Mouse (Mus musculus): ENCODE data around the gene Slc29a1.
A peak's percentile ranks its signal among the peaks of the same experiment; 100 is the strongest.

Gene Slc29a1

DNA sequence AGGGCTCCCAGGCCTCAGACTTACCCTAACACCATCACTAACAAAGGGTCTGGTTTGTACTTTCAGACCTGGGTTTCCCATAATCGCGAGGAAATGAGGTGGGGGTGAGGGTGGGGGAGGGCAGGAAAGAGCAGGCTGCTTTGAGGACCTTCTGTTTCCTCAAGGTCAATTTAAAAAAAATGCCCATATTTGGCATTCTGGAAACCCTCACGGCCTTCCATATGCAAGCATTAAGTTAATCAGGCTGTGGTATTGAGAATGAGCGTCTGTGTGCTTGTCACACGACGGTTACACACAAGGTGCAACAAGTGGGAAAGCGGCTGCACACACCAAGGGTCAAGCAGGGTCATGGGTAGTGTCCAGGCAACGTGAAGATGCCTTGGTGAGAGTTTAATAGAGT is 12.6 kb upstream of the Slc29a1 start:
- DNase-seq (ENCODE audit: low spot score in 2 of 2) = no peak

DNA sequence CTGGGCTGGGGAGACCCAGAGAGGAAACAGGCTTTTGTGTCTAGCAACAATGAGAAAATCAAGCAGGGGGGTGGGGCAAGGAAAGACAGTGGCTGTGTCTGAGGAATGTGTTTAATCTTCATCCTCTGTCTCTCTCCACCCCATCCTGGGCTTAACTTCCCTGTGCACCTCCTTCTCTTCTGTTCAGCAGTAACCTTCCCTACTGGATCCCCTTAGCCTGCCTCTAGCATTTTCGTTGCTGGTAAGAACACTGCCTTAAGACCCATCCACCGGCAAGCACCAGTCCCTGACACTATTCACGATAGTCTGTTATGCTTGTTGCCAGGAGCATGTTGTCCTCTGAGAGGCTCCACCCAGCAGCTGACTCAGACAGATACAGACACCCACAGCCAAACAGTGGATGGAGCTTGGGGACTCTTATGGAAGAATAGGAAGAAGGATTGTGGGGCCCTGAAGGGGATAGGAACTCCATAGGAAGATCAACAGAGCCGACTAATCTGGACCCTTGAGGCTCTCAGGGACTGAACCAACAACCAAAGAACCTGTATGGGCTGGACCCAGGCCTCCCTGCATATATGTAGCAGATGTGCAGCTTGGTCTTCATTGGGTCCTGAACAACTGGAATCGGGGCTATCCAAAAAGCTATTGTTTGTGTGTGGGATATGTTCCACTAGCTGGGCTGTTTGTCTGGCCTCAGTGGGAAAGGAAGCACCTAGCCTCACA is 10.9 kb upstream of the Slc29a1 start:
- DNase-seq (ENCODE audit: low spot score in 2 of 2) = no peak

DNA sequence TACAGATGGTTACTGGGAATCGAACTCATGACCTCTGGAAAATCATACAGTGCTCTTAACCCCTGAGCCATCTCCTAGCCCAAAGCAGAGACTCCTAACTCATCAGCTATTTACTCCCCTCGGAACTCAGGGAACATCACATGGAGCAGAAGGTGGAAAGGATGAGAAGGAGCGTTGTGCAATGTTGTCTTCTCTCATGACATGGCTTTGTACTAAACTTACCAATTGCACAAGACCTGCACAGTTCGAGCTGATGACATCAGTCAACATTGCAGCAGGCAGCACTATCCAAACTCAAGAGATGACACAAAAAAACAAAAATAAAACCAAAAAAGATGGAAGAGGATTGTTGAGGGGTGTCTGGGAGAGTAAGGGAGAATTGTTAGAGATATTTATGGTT is 9.0 kb upstream of the Slc29a1 start:
- no peak for DNase-seq (ENCODE audit: low spot score in 2 of 2)

DNA sequence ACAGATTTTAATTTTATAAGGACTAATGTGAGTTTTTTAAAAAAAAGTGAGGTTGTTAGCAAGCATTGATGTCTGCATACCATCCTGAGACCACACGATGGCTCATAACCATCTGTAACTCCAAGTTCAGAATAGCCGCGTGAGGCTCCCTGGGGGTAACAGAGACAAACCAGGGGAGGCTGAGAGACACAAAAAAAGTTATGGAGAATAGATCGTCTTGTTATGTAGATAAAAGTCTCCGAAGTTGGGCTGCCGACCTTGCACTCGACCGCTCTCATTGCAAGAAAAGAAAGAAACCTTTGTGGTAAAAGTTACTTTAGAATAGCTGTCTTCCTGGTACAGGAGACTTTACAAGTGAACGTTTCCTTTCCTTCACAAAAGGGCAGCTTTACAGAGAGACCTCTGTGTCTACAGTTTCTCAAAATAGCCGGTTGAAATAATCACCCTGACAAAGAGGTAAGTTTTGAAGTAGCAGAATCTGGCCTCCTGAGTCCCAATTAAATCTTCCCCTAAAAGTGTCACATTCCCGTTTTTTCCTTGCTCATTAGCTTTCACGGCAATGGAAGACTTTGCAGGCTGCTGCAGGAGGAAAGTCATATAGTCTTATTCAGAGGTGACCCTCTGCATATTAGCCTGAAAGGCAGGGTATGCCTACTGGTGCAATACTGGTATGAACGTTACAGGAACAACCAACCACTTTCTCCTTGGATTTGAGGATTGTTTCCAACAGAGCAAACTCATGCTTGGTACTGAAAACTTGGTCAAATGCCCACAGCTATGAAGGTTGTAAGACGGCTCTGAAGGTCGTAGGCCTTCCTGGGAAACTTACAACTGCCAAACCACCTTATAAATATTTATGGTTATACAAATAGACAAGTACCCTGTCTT is 7.8 kb upstream of the Slc29a1 start:
- DNase-seq (ENCODE audit: low spot score in 2 of 2) = no peak

DNA sequence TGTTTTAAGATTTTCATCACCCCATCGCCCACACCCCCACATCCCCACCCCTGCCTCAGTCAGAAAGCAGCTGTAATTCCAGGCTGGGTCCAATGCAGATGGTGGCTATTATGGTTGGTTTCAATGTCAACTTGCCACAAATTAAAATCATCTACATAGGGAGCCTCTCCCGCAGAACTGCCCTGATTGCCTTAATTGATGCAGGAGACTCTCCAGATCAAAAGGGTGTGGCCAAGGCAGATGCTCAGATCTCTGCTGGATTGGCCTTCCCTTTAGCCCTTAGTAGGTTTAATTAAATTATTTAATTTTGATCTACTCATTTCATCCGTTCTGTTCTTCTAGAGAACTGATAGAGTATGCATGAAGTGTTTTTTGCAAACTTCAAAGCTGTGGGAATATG is 3.6 kb upstream of the Slc29a1 start:
- no peak for DNase-seq (ENCODE audit: low spot score in 2 of 2)

DNA sequence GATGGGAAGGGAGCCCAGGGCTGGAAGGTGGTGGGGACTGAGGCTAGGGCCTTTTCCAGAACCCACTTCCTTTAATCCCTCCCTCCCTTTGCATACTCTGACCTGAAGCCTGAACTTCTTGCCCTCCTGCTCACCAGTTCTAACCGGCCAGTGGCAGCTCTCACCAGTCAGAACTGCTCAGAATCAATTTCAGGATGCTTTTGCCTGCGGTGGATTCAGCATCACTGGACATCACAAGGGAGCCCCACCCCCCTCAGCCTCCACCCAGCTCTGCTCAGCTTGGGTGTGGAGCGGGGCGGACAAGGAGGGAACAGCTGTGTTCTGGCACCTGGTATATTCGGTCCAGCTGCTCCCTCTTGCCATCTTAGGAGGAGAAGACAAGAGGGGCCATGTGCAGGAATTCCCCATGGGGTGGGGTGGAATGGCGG is 2.5 kb upstream of the Slc29a1 start, which contains the start of gene Mymx:
Gene Mymx, minus strand, starts transcription at position 226 of the 428 bp plus-strand sequence.
- no peak for DNase-seq (ENCODE audit: low spot score in 2 of 2)

DNA sequence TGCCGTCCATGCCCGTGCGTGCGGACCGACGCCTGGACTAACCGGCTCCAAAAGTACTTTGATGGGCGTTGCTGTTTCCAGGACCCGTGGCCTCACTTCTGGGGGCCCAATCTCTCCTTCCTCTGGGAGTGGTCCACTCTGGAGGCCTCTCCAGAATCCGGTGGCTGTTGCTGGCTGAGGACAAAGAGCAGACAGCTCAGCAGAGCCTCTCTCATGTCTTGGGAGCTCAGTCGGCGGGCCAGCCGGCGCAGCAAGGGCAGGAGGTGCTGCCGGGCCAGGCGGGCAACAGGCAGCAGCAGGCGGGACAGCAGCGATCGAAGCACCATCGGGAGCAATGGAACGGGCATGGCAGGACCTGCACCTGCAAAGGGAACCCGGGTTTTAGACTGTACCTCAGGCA is 1.9 kb upstream of the Slc29a1 start:
- no peak for DNase-seq (ENCODE audit: low spot score in 2 of 2)

DNA sequence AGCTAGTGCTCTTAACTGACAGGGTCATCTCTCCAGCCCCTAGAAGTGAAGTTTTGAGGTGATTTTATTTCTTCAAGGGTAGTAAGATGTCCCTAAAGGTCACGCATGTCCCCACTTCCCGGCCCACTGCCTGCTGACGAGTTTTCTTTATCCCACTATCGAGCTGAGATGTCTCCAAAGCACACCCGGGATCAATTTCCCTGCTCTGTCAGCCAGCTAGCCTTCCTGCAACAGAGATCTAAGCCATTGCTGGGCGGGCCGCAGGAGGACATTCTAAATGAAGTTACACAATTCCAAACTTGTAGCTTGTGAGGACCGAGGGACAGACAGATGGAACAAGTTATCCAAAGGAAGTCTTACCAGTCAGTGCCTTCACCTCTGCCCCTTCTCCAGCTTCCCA is 861 bp upstream of the Slc29a1 start:
- DNase-seq (ENCODE audit: low spot score in 2 of 2) = no peak

DNA sequence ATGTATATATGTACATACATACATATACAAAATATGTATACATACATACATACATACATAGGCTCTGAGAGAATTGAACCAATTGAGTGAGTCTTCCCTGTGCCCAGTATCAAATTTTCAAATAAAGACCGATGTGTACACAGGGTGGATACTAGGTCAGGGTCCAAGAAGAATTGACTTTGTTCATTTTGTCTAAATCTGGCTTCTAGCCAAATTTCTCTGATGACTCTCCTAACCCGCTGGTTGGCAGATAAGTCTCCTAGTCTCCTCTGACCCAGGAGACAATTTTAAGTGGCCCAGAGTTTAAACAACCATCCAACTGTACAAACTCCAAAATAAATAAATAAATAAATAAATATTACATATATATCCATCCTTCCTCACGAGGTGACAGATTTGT is 515 bp downstream of the Slc29a1 start:
- DNase-seq (ENCODE audit: low spot score in 2 of 2) = no peak

DNA sequence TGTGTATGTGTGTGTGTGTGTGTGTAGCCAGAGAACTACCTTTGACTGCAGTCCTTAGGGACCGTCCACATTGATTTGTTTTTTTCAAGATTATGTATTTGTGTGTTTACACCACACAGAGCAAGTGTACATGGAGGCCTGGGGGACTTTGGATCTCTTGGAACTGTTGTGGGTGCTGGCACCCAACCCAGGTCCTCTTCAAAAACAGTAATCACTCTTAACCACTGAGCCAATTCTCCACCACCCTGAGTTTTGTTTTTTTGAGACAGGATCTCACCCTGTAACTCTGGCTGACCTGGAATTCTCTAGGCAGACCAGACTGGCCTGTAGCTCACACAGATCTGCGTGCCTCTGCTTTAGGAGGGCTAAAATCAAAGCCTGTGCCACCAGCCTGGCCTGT is 1.0 kb downstream of the Slc29a1 start:
- no peak for DNase-seq (ENCODE audit: low spot score in 2 of 2)

DNA sequence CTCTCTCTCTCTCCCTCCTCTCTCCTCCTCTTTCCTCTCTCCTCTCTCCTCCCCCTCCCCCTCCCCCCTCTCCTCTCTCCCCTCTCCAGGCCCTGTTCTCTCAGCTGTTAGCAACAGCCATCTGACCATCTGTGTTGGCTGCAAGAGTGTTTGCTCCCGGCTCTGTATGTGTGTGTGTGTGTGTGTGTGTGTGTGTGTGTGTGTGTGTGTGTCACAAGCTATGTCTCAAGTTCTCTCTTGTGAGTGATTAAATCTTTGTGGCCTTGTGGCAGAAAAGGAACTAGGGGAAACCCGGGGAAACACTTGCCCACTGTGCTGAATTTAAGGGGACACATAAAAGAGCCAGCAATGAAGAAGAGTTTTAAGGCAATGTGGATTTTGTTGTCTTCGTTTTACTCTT is 1.6 kb downstream of the Slc29a1 start:
- no peak for DNase-seq (ENCODE audit: low spot score in 2 of 2)

DNA sequence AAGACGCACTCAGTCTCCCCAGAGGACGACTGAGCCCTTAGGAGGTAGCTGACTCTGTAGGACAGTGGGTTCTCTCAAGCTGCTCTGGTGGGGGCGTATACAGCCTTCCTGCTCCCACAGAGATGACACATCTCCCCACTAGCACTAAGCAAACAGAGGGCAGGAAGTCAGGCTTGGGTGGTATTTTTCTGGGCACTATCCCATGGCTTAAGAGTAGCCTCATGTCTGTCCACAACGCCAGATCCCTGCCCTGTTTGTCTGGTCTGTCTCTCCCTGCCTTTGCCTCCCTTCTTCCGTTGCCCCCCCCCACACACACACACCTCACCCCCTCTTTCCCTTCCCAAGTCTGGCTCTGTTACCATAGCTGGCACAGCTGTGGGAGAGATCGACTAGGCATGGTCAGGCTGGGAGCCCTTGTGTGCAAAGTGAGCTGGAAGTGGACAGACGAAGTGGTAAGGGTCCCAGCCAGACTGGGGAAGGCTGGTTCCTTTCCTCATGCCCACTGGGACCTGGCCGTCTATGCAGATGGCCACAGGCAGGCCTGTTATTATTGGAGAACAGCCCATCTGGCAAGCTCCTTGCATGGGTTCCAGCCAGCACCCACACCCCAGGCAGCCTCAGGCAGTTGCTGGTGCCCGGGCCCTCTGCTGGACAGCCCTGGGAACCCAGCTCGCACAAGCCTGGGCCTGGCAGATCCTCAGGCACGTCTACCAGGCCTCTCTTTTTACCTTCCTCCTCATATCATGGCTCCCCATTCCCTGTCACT is 2.6 kb downstream of the Slc29a1 start:
- peak in 1 of 2 experiments; percentile 69 for DNase-seq (ENCODE audit: low spot score in 2 of 2)

DNA sequence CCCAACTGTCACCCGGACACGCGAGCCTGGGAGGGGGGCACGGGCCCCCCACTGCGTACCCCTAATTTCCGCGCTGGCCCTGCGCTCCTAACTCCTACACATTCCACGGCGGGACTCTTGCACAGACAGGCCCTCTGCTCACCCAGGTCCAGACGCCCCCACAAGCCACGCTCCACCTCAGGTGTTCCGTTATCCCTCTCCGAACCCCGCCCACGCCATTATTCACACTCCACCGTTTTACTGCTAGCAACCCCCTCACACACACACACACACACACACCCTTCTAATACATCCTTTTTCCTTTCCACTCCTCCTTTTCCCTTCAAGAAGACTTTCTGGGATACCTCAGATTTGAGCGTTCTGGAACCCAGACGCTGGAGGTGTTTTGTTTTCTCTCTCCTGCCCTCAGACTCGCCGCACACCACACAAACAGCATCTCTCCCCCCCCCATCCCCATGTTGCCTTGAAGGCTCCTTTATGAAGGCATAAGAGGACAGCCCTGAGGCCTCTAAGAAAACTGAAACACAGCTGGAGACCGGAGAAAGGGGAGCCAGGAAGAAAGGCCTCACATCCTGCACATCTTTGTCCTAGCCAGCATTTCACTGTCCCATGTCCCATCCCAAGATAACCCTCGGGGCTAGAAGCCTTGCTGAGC is 3.5 kb downstream of the Slc29a1 start:
- no peak for DNase-seq (ENCODE audit: low spot score in 2 of 2)

DNA sequence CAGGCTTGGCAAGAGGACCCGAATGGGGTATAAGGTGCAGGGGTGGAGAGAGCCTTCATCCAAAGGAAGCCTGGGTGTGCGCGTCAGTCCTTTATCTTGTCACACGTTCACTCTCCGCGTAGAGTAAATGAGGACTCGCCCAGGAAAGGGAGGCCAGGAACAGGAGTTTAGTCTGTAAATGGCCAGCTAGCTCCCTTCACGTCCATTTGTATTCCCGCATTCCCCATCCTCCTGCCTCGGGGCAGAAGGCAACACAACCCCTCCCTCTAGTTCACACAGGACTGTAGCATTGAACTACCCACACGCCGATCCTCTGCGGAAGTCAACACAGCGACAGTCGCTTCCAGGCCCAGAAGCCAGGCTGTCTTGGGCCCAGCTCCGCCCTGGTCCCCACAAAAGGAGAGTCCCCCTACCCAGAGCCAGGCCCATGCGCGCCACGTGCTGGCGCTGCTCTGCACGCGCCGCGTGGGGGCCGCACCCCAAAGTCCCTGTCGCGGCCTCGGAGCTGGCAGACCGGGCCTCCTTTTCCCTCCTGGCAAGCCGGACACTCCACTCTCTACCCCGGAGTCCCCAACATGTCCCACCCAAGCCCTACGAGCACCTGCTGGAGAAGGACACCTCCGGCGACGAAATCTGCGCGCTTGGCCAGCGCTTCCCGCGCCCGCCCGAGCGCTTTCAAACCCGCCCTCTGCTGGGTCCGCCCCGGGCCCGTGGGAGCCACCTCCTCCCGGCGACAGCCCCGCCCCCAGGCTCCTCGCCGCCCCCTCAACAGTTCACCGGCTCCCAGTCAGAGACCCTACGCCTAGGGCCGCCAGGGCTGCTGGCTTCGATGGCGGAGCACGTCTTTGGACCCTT is 4.3 kb downstream of the Slc29a1 start:
- no peak for DNase-seq (ENCODE audit: low spot score in 2 of 2)

DNA sequence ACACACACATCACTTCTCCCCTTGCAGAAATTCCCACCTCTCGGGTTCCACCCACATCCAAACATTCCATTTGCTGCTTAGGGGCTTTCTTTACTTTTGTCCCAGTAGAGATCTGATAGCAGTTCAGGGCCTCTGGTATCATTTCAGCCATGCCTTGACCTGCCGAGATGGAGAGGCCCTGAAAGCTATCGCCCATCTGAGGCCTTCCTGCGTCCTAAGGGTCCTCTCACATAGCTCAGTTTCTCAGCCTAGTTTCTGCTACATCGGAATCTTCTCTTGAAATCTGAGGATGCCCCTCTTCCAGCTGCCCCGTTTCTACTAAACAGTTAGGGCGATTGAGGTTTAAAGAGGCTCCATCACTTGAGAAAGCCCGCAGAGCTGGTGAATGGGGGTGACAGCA is 5.2 kb downstream of the Slc29a1 start:
- DNase-seq (ENCODE audit: low spot score in 2 of 2) = no peak

DNA sequence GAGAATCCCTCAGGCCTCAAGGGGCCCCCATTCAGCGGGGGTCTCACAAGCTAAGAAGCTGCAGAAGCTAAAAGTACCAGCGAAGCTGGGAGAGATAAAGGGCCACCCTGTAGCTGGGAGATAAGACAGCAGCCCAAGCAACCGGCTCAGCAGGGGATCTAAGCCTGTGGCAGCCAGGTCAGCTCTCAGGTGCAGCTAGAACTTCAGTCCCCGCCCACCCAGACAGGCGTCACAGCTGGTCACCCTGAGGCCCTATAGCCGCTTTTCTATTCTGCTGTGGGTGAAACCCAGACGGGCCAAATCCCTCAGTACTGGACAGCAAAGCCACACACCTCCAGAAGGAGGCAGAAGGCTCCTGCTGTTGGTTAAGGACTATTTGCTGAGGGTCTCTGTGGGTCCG is 5.9 kb downstream of the Slc29a1 start:
- DNase-seq (ENCODE audit: low spot score in 2 of 2) = no peak

DNA sequence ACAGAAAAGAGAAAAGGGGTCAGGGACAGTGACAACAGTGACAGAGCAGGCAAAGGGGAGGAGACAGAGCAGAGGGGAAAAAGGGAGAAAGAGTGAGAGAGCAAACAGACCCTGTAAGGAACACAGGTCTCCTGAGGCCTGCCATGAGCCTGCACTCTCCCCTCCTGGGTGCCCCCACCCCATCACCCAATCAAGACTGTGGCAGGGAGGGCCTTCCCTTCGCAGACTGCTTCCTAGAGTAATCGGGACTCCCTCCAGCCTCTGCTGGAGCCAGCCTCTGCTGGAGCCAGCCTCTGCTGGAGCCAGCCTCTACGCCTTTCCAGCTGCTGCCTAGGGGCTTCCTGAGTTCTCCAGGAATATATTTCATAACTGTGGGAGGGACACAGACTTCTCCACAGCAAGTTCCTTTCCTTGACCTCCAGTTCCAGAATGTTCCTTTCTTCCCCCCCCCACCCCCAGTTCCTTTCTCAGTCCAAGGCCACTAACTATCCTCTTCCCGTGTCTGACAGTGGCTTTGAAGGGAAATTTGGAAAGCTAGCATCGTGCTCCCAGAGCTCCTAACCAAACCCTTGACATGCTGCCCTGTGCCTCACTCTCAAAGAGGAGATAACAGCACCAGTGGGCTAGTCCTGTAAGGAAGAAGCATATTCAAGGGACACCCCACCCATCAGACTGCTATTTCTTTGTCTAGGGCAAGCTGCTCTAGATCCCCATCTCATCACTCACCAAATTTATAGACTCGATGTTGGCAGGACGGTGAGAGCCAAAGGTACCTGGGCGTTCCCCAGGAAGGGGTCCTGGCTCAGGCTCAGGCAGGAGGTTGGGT is 6.6 kb downstream of the Slc29a1 start:
- no peak for DNase-seq (ENCODE audit: low spot score in 2 of 2)

DNA sequence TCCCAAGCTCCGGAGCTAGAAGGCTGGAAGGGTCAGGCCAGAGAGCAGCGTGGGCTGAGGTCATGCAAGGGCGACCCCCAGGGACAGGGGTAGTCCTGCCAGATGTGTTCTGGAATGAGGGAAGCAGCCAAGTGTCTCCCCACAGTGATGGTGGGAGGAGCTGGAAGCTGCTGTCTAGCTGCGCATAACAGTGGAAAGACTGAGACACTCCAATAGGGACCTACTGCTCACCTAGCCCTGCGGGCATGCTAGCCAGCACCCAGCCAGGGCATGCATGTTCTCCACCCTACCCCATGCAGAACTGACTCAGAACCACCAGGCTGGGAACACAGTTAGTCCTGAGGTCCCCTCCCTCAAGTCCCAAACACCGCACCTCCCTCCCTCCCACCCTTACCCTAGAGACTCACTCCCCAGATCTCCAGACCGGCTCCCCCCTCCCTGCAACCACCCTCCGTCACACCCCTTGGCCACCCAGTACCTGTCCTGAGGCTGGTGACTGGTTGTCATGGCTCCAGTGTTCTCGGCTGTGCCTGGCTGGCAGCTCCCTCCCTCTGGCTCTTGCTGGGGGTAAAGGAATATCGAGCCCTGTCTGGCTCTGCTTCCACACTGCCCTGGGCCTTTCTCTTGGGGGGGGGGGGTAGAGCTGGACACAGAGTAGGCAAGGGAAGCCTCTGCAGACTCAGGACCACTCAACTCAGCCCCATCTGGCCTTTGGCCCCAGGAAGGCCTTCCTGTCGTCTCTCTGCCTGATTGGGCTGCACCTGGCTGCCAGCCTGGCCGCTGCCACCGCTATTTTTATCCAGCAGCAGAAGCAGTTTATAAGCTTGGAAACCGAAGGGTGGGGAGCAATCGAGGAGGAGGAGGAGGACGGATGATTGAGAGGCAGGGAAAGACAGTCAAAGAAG is 7.5 kb downstream of the Slc29a1 start:
- no peak for DNase-seq (ENCODE audit: low spot score in 2 of 2)

DNA sequence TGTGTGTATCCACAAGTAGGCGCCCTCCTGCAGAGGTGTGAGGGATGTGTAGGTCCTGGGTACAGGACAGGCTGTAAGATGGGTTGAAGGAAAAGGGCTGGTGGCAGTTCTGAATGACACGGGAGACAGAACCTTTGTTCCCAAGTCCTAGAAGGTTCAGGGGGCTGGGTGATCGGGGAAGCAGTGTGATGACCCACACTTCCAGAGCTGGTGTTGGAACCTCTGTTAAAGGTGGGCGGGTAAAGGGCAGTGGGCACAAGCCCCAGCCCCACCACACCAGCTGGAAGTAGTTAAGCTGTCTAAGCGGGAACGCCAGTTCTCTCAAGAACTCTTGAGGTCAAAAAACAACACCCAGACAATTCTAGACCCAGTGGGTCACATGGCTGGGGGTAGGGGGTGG is 9.0 kb downstream of the Slc29a1 start:
- DNase-seq (ENCODE audit: low spot score in 2 of 2) = no peak

All from frontal cortex, postnatal 36 days (tissue).